ENCODE assay signal across 12 mouse cellular contexts in the genomic region with DNA sequence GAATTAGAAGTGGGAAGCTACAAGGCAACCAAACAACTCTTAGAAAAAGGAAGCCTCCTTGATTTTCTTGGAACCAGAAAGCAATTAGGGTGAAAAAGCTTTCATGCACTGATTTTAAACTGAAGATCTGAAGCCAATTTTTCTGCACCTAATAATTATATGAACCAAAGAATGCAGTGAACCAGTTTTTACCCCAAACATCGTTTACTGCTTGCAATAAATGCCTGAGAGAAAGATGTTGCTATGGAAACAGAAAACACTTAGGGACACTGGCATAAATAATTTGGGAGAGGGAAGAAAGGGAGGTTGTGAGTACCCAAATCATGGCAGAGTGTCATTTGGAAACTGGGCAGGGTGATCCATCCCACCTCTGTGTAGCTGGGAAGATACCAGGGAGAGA.
DNase-seq lines count a peak whose midpoint lies in the region; ATAC-seq and TF ChIP-seq lines count a peak whose summit lies in the region.
"Had no signal": no experiment of that assay in that cellular context is flagged by ENCODE, and none has a peak within 500 bp of the region (broad histone marks: within the 10 kb centered on the region; RNA-seq: fewer than 3 reads in every experiment).

No protein-coding gene starts in this region.

- no peak overlapping the region for H3K4me2 ChIP-seq in kidney, embryonic 16.5 days (replicated peaks; ENCODE audit: low read depth, low read length)
- no peak overlapping the region for H3K4me2 ChIP-seq in limb, embryonic 11.5 days (ENCODE audit: low read depth, severe bottlenecking)

- peaks cover 34% of the 10 kb centered on the region for H3K4me1 ChIP-seq in heart, embryonic 10.5 days
- H3K4me1 ChIP-seq in kidney, embryonic 16.5 days (ENCODE audit: insufficient read depth, low read length): peaks cover 15% of the 10 kb centered on the region
- peaks cover 10% of the 10 kb centered on the region; the same call in 1 of the 2 replicates for H3K4me1 ChIP-seq in limb, embryonic 11.5 days (ENCODE audit: control insufficient read depth, insufficient read depth, low read length)

- WGBS in heart, embryonic 10.5 days: 69% methylated on average over 1 of the region's 1 CpGs
- WGBS in kidney, embryonic 16.5 days: 24% methylated on average over 1 of the region's 1 CpGs
- 20% methylated on average over 1 of the region's 1 CpGs for WGBS in limb, embryonic 11.5 days

- no peaks in the 10 kb centered on the region for H3K27me3 ChIP-seq in heart, embryonic 10.5 days (ENCODE audit: insufficient read depth, poor library complexity, severe bottlenecking)
- no peaks in the 10 kb centered on the region for H3K27me3 ChIP-seq in kidney, embryonic 16.5 days (ENCODE audit: insufficient read depth, low read length)
- H3K27me3 ChIP-seq in limb, embryonic 11.5 days (ENCODE audit: control insufficient read depth, insufficient read depth, low read length): no peaks in the 10 kb centered on the region
- H3K27me3 ChIP-seq: Patski had no signal

- H3K36me3 ChIP-seq in heart, embryonic 10.5 days: 0 out of 2 replicates have a peak, but pooled peaks cover 3% of the 10 kb centered on the region
- no peaks in the 10 kb centered on the region for H3K36me3 ChIP-seq in kidney, embryonic 16.5 days (ENCODE audit: insufficient read depth, low read length)
- no peaks in the 10 kb centered on the region for H3K36me3 ChIP-seq in limb, embryonic 11.5 days (ENCODE audit: control insufficient read depth, insufficient read depth, low read length)

- TF ChIP-seq CTCF in brain, embryonic 14.5 days (IDR thresholded peaks at IDR 0.05; ENCODE audit: borderline replicate concordance, extremely low read depth, insufficient read depth, insufficient read length): no peak

- TF ChIP-seq POLR2A in brain, embryonic 14.5 days (IDR thresholded peaks at IDR 0.05; ENCODE audit: borderline replicate concordance, extremely low read depth, insufficient read depth, insufficient read length, poor library complexity, severe bottlenecking): no peak

- no peak overlapping the region for H3K9ac ChIP-seq in kidney, embryonic 16.5 days (replicated peaks; ENCODE audit: low read length)
- H3K9ac ChIP-seq in limb, embryonic 11.5 days (ENCODE audit: low read length): no peak overlapping the region

- no peak overlapping the region for H3K4me3 ChIP-seq in heart, embryonic 10.5 days
- no peak overlapping the region for H3K4me3 ChIP-seq in kidney, embryonic 16.5 days (ENCODE audit: low read length)
- no peak overlapping the region for H3K4me3 ChIP-seq in limb, embryonic 11.5 days (ENCODE audit: low read depth, low read length)

- intact Hi-C loops in heart, postnatal 14 days (cut with DNase I): loop anchor here (5.0 kb wide), 1 partner anchor 76 kb away; no protein-coding TSS in a partner anchor

- peak overlapping the region; percentile 76; the same call in 1 of the 2 replicates for H3K27ac ChIP-seq in heart, embryonic 10.5 days
- H3K27ac ChIP-seq in kidney, embryonic 16.5 days (ENCODE audit: low read length): peak overlapping the region; percentile 82
- peak overlapping the region; percentile 52; the same call in 1 of the 2 replicates for H3K27ac ChIP-seq in limb, embryonic 11.5 days (replicated peaks; ENCODE audit: low read depth, low read length)

- no peak for ATAC-seq in kidney, embryonic 16.5 days (ENCODE audit: low FRiP score, low TSS enrichment)
- ATAC-seq in limb, embryonic 11.5 days (ENCODE audit: insufficient number of reproducible peaks, low FRiP score, low TSS enrichment, low read depth): no peak
- ATAC-seq: Patski had no signal

- no peaks in the 10 kb centered on the region for H3K9me3 ChIP-seq in heart, embryonic 10.5 days
- H3K9me3 ChIP-seq in kidney, embryonic 16.5 days (ENCODE audit: low read length): no peaks in the 10 kb centered on the region
- H3K9me3 ChIP-seq in limb, embryonic 11.5 days (ENCODE audit: control insufficient read depth, low read length): no peaks in the 10 kb centered on the region

- no peak for DNase-seq in heart, embryonic 10.5 days (ENCODE audit: low spot score)
- DNase-seq in heart, postnatal 14 days: no peak
- DNase-seq in kidney, postnatal 36 days: no peak
- DNase-seq in brain, embryonic 14.5 days (ENCODE audit: low read depth): peak; percentile 65
- no peak for DNase-seq in limb, embryonic 11.5 days (ENCODE audit: low spot score)
- DNase-seq in embryo, embryonic 10 days (ENCODE audit: low spot score): no peak
- DNase-seq in embryo, embryonic 9.5 days (ENCODE audit: extremely low spot score): no peak
- DNase-seq: adrenal gland, postnatal 36 days; B cell, adult 2 months; cerebellum, adult 9-11 months had no signal
